Mouse (Mus musculus) intestine, embryonic 16.5 days (tissue): ENCODE measurements around the gene Rtl4. TPM values are rescaled to one million over a fixed set of nuclear protein-coding genes. Genes with fewer than 3 reads are reported as not detected.

Experiments
- ATAC-seq: fragments of 200-750 bp; cut with Nextera tagmentation; 2 replicates; pipeline ENCODE4 v1.8.0; 2017; ENCODE audit warnings: moderate TSS enrichment, moderate library complexity
- H3K27ac ChIP-seq: fragments of 300-500 bp; sonication (generic); 2 replicates; pipeline ENCODE4 v1.5.1; 2014; ENCODE audit warnings: mild to moderate bottlenecking, low read length
- H3K27me3 ChIP-seq: fragments of 300-500 bp; sonication (generic); replicated peaks from 2 replicates; pipeline ENCODE4 v1.6.1; 2014; ENCODE audit warnings: low read length, control low read depth, mixed read lengths; ENCODE audit not compliant: control insufficient read depth, insufficient read depth
- H3K36me3 ChIP-seq: fragments of 300-500 bp; sonication (generic); 2 replicates; pipeline ENCODE4 v1.6.1; 2014; ENCODE audit warnings: low read length, control low read depth; ENCODE audit not compliant: control insufficient read depth, insufficient read depth
- H3K4me1 ChIP-seq: fragments of 300-500 bp; sonication (generic); 2 replicates; pipeline ENCODE4 v1.6.1; 2014; ENCODE audit warnings: low read length, control low read depth, mixed read lengths; ENCODE audit not compliant: control insufficient read depth, insufficient read depth
- H3K4me2 ChIP-seq: fragments of 300-500 bp; sonication (generic); 2 replicates; pipeline ENCODE4 v1.6.1; 2014; ENCODE audit warnings: low read depth, low read length, control low read depth
- H3K4me3 ChIP-seq: fragments of 300-500 bp; sonication (generic); 2 replicates; pipeline ENCODE4 v1.5.1; 2014; ENCODE audit warnings: mild to moderate bottlenecking, low read length
- H3K9ac ChIP-seq: fragments of 300-500 bp; sonication (generic); 2 replicates; pipeline ENCODE4 v1.6.1; 2014; ENCODE audit warnings: low read depth, low read length
- H3K9me3 ChIP-seq: fragments of 300-500 bp; sonication (generic); 2 replicates; pipeline ENCODE4 v1.6.1; 2016; ENCODE audit warnings: low read length, control low read depth; ENCODE audit not compliant: control insufficient read depth
- WGBS: fragments of 180-500 bp; shearing (Covaris S2); extraction: QIAGEN DNeasy Blood & Tissue Kit; methylation state at CpG from one replicate; pipeline ENCODE4 v1.1.7; 2014; 5-methylcytosine and 5-hydroxymethylcytosine counted together
- polyA plus RNA-seq: library from polyadenylated mRNA; unstranded; fragments of >200 nt; fragmentation: Nextera tagmentation; extraction: Ambion mirVana; gene quantifications from 2 replicates; pipeline ENCODE4 v1.2.1, GENCODE M21; 2015

Rtl4 gene
- 0.28 and 0.37 TPM in 2 replicates for polyA plus RNA-seq

DNA sequence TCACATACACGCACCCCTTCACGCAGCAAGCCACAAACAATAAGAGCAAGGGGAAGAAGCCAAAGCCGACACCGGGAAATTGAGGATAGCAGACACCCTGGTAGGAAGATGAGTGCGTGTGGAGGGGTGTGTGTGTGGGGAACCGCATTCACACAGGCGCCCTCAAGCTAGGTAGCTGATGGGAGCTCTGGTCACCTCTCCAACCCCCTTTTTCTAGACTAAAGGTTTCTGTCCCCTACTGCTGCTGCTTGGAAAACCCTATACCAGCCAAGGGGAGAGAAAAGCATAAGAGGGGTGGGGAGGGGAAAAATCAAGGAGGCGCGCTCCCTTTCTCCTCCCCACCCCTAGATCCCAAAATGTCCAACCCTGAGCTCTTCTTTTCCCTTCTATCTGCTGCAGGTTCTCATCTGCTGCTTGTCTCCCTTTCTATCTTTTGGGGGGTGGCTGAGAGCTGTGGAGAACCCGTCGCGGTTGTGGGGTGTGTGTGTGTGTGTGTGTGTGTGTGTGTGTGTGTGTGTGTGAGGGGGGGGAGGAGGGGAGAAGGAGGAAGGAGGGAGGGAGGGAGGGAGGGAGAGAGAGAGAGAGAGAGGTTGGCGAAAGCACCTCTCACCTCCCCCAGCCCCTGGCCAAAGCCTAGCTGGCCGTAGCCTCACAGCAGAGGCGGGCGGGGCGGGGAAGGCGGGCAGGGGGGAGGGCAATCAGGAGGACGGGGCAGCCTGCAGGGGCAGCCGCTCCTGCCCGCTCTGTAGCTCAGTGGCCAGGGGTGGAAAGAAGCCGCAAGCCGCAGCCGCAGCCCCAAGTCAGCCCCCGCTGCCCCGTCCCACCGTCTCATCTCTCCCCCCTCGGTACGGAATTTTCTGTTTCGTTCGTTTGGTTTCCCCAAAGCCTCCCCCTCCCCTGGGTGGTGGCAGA is at the start of gene Rtl4:
Gene Rtl4 (plus strand): TSS at position 701 of the 912 bp plus-strand sequence.
- no peaks in the 10 kb centered on the region for H3K9me3 ChIP-seq
- ATAC-seq, result peak; percentile 56
- H3K27me3 ChIP-seq, result peaks cover 18% of the 10 kb centered on the region; the same call in 1 of the 2 replicates
- WGBS, result 18% methylated on average over 12 of the region's 31 CpGs
- H3K4me2 ChIP-seq, result peak within 1 kb of the TSS; percentile 76
- peak within 1 kb of the TSS; percentile 37; the same call in 1 of the 2 replicates for H3K9ac ChIP-seq
- peak within 1 kb of the TSS; percentile 46 for H3K4me3 ChIP-seq
- H3K36me3 ChIP-seq, result no peaks in the 10 kb centered on the region
- no peaks in the 10 kb centered on the region for H3K4me1 ChIP-seq
- no peak within 1 kb of the TSS for H3K27ac ChIP-seq

DNA sequence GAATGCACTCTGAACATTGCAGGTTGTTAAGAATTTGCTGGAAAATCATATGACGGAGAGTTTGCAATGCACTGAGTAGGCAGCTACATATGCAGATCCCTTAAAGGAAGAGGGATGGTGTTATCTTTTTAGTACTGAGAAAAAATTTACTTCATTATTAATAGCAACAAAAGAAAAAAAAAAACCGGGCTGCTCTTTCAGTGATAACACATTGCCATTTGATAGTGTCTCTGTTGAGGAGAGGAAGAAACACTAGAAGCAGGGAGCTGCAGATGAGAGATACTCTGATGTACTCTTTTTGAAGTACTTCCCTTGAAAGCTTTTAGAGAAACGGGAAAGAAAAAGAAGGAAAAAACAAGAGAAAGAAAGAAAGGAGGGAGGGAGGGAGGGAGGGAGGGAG is 44.0 kb upstream of the Rtl4 start:
- WGBS, result 58% methylated on average over 3 of the region's 3 CpGs
- no peak for ATAC-seq
- H3K9me3 ChIP-seq, result no peaks in the 10 kb centered on the region
- no peaks in the 10 kb centered on the region for H3K36me3 ChIP-seq
- no peak overlapping the region for H3K27ac ChIP-seq
- H3K27me3 ChIP-seq, result no peaks in the 10 kb centered on the region
- no peak overlapping the region for H3K4me3 ChIP-seq
- H3K4me2 ChIP-seq, result no peak overlapping the region
- H3K9ac ChIP-seq, result no peak overlapping the region
- no peaks in the 10 kb centered on the region for H3K4me1 ChIP-seq

DNA sequence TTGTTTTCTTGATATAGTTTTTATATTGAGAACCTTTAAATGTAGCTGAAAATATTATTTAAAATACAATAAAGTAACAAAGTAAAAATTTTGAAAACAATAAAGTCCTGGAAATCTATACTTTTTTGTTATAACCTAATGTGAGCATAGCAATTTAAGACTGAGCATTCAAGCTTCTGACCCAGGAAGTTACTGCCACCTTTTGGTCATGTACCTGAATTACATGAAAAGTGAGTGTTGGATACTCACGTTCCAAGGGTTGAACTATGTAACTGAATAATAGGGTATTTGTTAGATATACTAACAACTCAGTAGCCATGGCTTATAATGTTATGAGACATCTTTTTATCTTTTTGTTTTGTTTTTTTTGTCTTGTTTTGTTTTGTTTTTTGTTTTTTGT is 43.3 kb upstream of the Rtl4 start:
- Histone ChIP-seq H3K27me3 (no peaks in the 10 kb centered on the region), H3K36me3 (no peaks in the 10 kb centered on the region), H3K9ac (no peak overlapping the region), H3K4me1 (no peaks in the 10 kb centered on the region), H3K4me2 (no peak overlapping the region), H3K9me3 (no peaks in the 10 kb centered on the region), H3K4me3 (no peak overlapping the region), H3K27ac (no peak overlapping the region)
- 33% methylated on average over 1 of the region's 1 CpGs for WGBS
- no peak for ATAC-seq

DNA sequence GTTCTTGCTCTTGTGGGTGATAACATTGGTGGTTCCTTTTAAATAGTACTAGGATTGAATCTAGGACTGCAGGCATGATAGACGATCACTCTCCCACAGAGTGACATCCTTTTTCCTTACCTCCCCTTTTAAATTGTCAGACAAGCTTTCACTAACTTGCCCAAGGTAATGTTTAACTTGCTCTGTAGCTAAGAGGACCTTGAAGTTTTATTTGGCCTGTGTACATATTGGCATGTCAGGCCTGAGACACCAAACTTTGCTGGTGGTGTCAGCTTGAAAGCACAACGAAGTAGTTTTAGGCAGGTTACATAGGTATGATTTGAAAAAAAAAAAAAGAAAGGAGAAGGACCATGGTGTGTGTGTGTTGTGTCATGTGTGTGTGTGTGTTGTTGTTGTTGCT is 36.5 kb upstream of the Rtl4 start:
- Histone ChIP-seq H3K9me3 (no peaks in the 10 kb centered on the region), H3K4me1 (no peaks in the 10 kb centered on the region), H3K36me3 (no peaks in the 10 kb centered on the region), H3K4me2 (no peak overlapping the region), H3K27me3 (no peaks in the 10 kb centered on the region), H3K27ac (no peak overlapping the region), H3K4me3 (no peak overlapping the region), H3K9ac (no peak overlapping the region)
- WGBS, result 70% methylated on average over 2 of the region's 2 CpGs
- no peak for ATAC-seq

DNA sequence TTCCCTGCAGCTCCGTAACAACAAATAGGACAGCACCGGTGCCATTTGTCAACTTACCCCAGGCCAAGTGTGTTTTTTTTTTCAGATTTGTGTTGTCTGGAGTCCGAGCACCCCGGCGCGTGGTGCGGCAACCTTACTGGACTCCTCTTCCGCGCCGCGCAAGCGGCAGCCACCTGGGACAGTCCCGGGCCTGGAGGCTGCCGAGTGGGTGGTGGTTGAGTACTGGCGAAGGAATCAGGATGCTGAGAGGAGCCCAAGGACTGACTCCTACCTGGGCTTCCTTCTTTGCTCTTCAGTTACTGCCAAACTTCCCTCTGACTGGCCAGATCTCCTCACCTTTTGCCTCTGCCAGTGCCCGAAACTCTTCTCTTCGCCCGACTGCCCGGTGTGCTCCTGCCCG is 965 bp upstream of the Rtl4 start:
- WGBS, result 18% methylated on average over 20 of the region's 20 CpGs
- peak overlapping the region; percentile 14; the same call in 1 of the 2 replicates for H3K4me3 ChIP-seq
- H3K4me1 ChIP-seq, result no peaks in the 10 kb centered on the region
- H3K9me3 ChIP-seq, result no peaks in the 10 kb centered on the region
- peaks cover 18% of the 10 kb centered on the region; the same call in 1 of the 2 replicates for H3K27me3 ChIP-seq
- H3K36me3 ChIP-seq, result no peaks in the 10 kb centered on the region
- ATAC-seq, result no peak
- peak overlapping the region; percentile 76 for H3K4me2 ChIP-seq
- H3K9ac ChIP-seq, result 0 out of 2 replicates have a peak overlapping the region, but pooled peaks have one; percentile 10
- H3K27ac ChIP-seq, result no peak overlapping the region

DNA sequence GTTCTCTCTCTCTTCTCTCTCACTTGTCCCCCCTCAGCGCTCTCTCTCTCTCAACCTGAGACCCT is 733 bp upstream of the Rtl4 start, which contains the start of gene Trpc5:
Gene Trpc5 (minus strand): TSS at position 39 of the 65 bp plus-strand sequence.
- H3K9me3 ChIP-seq, result no peaks in the 10 kb centered on the region
- no peak within 1 kb of the TSS for H3K27ac ChIP-seq
- ATAC-seq, result no peak
- no peaks in the 10 kb centered on the region for H3K36me3 ChIP-seq
- WGBS, result 36% methylated on average over 1 of the region's 1 CpGs
- H3K4me3 ChIP-seq, result peak within 1 kb of the TSS; percentile 46
- H3K9ac ChIP-seq, result peak within 1 kb of the TSS; percentile 37; the same call in 1 of the 2 replicates
- H3K4me1 ChIP-seq, result no peaks in the 10 kb centered on the region
- H3K4me2 ChIP-seq, result peak within 1 kb of the TSS; percentile 76
- H3K27me3 ChIP-seq, result peaks cover 18% of the 10 kb centered on the region; the same call in 1 of the 2 replicates

DNA sequence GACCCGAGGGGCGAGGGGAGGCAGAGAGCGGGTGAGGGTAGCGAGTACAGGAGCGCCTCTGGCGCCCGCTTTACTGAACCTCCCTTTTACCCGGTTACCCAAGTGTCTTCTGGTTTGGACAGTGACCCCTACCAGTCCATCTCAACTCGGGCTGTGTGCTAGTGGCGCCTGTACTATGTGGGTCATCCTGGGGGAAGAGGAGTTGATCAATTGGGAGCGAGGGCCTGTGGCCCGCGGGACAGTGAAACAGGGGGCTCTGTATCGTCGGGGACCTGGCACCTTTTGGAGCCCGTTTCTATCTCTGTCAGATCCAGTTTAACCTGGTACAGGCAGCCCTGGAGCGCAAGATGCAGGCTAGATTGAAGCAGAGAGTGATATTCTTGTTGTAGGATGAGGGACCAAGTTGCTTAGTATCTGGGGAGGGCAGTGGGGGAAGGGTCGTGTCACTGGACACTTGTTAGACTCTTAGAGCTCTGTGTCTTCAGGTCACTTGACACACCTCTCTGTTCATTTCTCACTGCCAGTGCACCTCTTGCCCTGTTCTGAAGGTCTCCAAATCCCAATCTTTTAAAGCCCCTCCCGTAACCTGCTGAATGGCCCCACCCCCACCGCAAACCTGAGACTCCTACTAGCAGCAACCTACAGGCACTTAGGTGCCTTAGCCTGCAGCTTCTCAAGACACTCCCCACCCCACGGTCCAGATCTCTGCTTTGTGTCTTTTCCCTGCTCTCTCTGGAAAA is 582 bp downstream of the Rtl4 start:
- WGBS, result 18% methylated on average over 21 of the region's 21 CpGs
- Histone ChIP-seq H3K27me3 (peaks cover 18% of the 10 kb centered on the region; the same call in 1 of the 2 replicates), H3K9me3 (no peaks in the 10 kb centered on the region)

DNA sequence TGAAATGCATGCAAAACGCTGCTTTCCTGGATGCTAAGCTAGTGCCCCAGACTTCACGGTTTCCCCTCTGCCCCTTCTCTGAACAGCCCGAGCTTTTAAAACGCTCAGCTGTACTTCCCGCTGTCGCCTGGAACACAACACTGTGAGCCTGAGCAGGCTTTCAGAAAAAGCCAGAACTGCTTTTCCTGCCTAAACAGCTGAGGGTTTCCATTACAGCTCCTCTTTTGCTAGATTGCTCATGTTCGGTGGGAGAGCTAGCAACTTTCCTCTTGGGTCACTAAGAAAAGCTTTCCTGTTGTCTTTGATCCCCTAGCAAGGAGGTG is 1.1 kb downstream of the Rtl4 start:
- WGBS, result 17% methylated on average over 7 of the region's 7 CpGs
- Histone ChIP-seq H3K27ac (no peak overlapping the region), H3K9ac (no peak overlapping the region), H3K4me2 (peak overlapping the region; percentile 76), H3K4me1 (no peaks in the 10 kb centered on the region), H3K9me3 (no peaks in the 10 kb centered on the region), H3K27me3 (peaks cover 18% of the 10 kb centered on the region; the same call in 1 of the 2 replicates), H3K4me3 (no peak overlapping the region), H3K36me3 (no peaks in the 10 kb centered on the region)
- ATAC-seq, result no peak

More for the DNA sequence above, 582 bp downstream of the Rtl4 start:
- Histone ChIP-seq H3K36me3 (no peaks in the 10 kb centered on the region), H3K27ac (no peak overlapping the region), H3K4me2 (peak overlapping the region; percentile 76), H3K4me3 (peak overlapping the region; percentile 46), H3K9ac (peak overlapping the region; percentile 37; the same call in 1 of the 2 replicates), H3K4me1 (no peaks in the 10 kb centered on the region)
- ATAC-seq, result peak; percentile 64; the same call in 1 of the 2 replicates

DNA sequence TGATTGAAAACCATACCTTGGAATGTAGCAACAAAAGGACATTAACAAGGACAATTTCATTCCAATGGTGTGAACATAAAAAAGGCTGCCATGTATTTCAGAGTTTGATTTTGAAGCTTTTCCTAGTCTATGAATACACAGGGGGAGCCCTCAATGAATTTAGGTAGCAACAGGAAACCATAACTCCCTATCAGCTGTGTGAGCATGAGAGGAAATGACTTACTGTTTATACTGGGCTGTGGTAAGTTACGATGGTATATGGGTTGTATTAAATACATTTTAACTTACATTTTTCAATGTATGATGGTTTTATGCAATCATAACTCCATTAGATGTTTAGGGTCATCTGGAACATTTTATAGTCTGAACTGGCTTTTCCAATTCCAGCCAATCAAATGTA is 27.6 kb downstream of the Rtl4 start:
- 61% methylated on average over 1 of the region's 1 CpGs for WGBS
- Histone ChIP-seq H3K27me3 (no peaks in the 10 kb centered on the region), H3K4me2 (no peak overlapping the region), H3K4me1 (no peaks in the 10 kb centered on the region), H3K9ac (no peak overlapping the region), H3K27ac (no peak overlapping the region), H3K36me3 (no peaks in the 10 kb centered on the region), H3K4me3 (no peak overlapping the region), H3K9me3 (no peaks in the 10 kb centered on the region)
- ATAC-seq, result no peak
